Mouse (Mus musculus) embryonic facial prominence, embryonic 12.5 days (tissue): ENCODE data around the gene Plekhh1. TPM values are rescaled to one million over a fixed set of nuclear protein-coding genes. Genes with fewer than 3 reads are reported as not detected.

Experiments
- ATAC-seq: fragments of 200-750 bp; cut with Nextera tagmentation; 2 replicates; pipeline ENCODE4 v1.8.0; 2017; ENCODE audit not compliant: insufficient number of reproducible peaks, insufficient read depth, low FRiP score, low TSS enrichment
- H3K27ac ChIP-seq: fragments of 300-500 bp; sonication (generic); 2 replicates; pipeline ENCODE4 v1.5.1; 2016; ENCODE audit warnings: mild to moderate bottlenecking
- H3K27me3 ChIP-seq: fragments of 300-500 bp; sonication (generic); 2 replicates; pipeline ENCODE4 v1.6.1; 2016; ENCODE audit warnings: mild to moderate bottlenecking, moderate library complexity
- H3K36me3 ChIP-seq: fragments of 300-500 bp; sonication (generic); 2 replicates; pipeline ENCODE4 v1.6.1; 2016; ENCODE audit warnings: mild to moderate bottlenecking
- H3K4me1 ChIP-seq: fragments of 300-500 bp; sonication (generic); 2 replicates; pipeline ENCODE4 v1.6.1; 2016
- H3K4me2 ChIP-seq: fragments of 300-500 bp; sonication (generic); replicated peaks from 2 replicates; pipeline ENCODE4 v1.6.1; 2016; ENCODE audit warnings: mild to moderate bottlenecking, moderate library complexity
- H3K4me3 ChIP-seq: fragments of 300-500 bp; sonication (generic); 2 replicates; pipeline ENCODE4 v1.5.1; 2016; ENCODE audit warnings: mild to moderate bottlenecking
- H3K9ac ChIP-seq: fragments of 300-500 bp; sonication (generic); 2 replicates; pipeline ENCODE4 v1.6.1; 2016; ENCODE audit warnings: mild to moderate bottlenecking, moderate library complexity
- H3K9me3 ChIP-seq: fragments of 300-500 bp; sonication (generic); 2 replicates; pipeline ENCODE4 v1.6.1; 2016; ENCODE audit warnings: mild to moderate bottlenecking, moderate library complexity
- WGBS: fragments of 180-500 bp; shearing (Covaris S2); methylation state at CpG from one replicate; pipeline ENCODE4 v1.1.7; 2016; 5-methylcytosine and 5-hydroxymethylcytosine counted together
- polyA plus RNA-seq: library from polyadenylated mRNA; unstranded; fragments of >200 nt; fragmentation: Nextera tagmentation; extraction: Ambion mirVana; gene quantifications from 2 replicates; pipeline ENCODE4 v1.2.1, GENCODE M21; 2016

Gene Plekhh1
- polyA plus RNA-seq, 1 experiment from 2014 or later = 4.3 TPM

DNA sequence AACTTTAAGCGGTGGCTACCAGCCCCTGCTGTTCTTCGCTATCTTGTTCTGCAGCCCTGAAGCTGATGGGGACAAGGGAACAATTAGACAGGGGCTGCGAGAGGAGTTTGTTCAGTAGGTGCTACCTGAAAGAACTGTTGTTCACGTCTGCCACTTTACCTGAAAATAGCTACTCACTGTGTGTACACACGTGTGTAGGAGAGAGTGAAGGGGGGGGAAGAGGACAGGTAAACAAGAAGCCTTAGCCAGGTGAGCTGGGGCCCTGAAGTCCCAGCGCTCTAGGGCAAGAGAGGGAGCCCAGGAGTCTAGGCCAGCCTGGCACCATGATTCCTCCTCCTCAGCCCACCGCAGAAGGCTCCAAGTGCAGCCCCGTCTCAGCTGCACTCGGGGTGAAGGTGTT lies 31.2 kb downstream of the Plekhh1 start:
- Histone ChIP-seq H3K27ac (no peak overlapping the region), H3K9ac (no peak overlapping the region), H3K27me3 (no peaks in the 10 kb centered on the region), H3K9me3 (no peaks in the 10 kb centered on the region), H3K36me3 (peaks cover 15% of the 10 kb centered on the region; the same call in 1 of the 2 replicates), H3K4me2 (no peak overlapping the region), H3K4me1 (no peaks in the 10 kb centered on the region), H3K4me3 (no peak overlapping the region)
- WGBS = 87% methylated on average over 9 of the region's 9 CpGs
- no peak for ATAC-seq

DNA sequence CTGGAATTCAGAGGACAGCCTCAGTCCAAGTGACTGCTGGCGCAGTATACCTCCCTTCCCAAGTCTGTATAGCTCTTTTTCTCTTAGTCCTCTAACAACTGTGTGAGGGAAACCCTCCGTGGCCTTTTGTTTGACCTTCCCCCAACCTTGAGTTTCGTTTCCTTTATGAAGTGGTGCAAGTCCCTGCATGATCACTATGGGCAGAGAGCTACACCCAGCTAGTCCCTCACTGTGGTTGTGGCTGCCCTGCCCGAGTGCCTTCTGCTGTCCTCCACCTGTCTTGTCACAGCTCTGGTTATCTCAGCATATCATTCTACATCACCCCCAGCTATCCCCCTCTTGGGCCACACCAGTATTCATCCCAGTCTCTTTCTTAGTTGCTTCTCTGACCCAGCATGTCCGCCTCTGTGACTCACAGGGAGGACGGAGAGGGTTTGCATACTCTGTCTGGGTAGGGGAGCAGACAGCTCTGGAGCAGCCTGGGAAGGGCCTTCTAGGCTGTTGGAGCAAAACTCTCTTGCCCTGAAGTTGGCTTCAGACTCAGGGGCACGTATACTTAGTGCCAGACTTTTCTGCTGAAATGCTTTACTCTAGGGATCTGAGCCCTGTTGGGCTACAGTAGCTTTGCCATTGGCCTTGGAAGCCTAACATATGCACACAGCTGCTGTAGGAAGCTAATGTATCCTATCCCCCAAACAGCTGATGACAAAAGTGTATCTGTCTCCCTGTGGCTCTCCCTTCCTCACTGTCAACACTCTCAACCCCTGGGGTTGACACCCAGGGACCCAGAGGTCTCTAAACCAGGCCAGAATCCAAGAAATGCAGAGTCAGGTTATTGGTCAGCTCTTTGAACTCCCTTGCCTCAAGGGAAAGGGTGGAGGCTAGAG lies 32.0 kb downstream of the Plekhh1 start:
- Histone ChIP-seq H3K27me3 (no peaks in the 10 kb centered on the region), H3K9me3 (no peaks in the 10 kb centered on the region), H3K27ac (no peak overlapping the region), H3K4me3 (no peak overlapping the region), H3K9ac (no peak overlapping the region), H3K4me1 (no peaks in the 10 kb centered on the region), H3K36me3 (peaks cover 15% of the 10 kb centered on the region; the same call in 1 of the 2 replicates), H3K4me2 (no peak overlapping the region)
- no peak for ATAC-seq
- 78% methylated on average over 7 of the region's 7 CpGs for WGBS

DNA sequence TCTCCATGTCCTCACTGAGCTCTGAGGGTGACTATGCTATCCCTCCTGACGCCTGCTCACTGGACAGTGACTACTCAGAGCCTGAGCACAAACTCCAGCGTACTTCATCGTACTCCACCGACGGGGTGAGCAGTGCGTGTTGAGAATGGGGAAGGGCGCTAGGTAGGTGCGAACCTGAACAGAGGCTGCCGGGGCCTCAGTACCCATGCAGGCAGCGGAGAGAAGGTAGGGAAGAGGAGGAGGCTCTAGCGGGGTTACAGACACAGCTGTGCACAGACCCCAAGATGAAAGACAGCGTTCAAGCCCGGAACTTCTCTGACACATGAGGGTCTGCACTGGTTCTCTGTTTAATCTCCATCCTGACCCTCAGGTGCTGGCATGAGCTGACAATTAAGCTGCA lies 35.5 kb downstream of the Plekhh1 start:
- Histone ChIP-seq H3K9me3 (no peaks in the 10 kb centered on the region), H3K4me3 (no peak overlapping the region), H3K4me1 (no peaks in the 10 kb centered on the region), H3K9ac (no peak overlapping the region), H3K27ac (no peak overlapping the region), H3K4me2 (no peak overlapping the region), H3K27me3 (no peaks in the 10 kb centered on the region), H3K36me3 (peaks cover 31% of the 10 kb centered on the region; the same call in 1 of the 2 replicates)
- WGBS = 87% methylated on average over 13 of the region's 13 CpGs
- ATAC-seq = no peak

DNA sequence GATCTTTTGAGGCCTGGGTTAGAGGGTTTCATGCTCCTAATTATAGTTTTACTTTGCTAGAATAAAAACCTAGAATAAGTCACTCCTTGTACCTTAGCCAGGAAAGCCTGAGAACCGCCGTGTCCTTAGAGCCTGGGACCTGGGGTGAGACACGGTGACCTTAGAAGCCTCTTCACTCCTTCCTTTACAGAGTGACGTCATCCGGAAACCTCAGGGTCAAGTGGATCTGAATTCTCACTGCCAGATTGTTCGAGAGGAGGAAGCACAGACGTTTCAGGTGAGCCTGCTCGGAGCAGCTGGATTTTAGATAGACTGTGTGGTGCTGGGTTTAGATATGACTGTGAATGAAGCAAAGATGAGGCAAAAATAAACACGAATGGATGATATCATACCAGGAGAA lies 37.5 kb downstream of the Plekhh1 start:
- ATAC-seq = no peak
- Histone ChIP-seq H3K4me3 (no peak overlapping the region), H3K9me3 (no peaks in the 10 kb centered on the region), H3K36me3 (peaks cover 37% of the 10 kb centered on the region; the same call in 1 of the 2 replicates), H3K4me1 (no peaks in the 10 kb centered on the region), H3K9ac (no peak overlapping the region), H3K27ac (no peak overlapping the region), H3K4me2 (no peak overlapping the region), H3K27me3 (no peaks in the 10 kb centered on the region)
- WGBS = 80% methylated on average over 9 of the region's 9 CpGs

DNA sequence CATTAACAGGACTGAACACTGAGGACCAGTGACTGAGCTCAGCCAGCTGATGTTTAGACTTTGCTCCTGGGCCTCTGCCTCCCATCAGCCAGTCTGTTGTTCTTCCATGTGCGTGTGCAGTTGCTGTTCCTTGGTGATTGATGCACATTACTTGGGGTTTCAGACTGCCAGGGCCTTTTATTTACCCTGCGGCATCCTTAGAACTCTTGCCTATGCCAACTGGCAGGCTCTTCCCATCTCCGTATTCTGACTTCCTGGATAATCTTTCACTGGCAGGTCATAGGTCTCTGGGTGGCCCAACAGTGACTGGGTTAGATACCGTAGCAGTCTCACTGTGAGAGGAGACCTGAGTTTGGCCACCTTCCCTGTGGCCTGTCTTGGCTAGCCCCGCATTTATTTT lies 38.6 kb downstream of the Plekhh1 start:
- Histone ChIP-seq H3K9me3 (no peaks in the 10 kb centered on the region), H3K4me2 (no peak overlapping the region), H3K4me1 (no peaks in the 10 kb centered on the region), H3K27ac (no peak overlapping the region), H3K36me3 (peaks cover 37% of the 10 kb centered on the region; the same call in 1 of the 2 replicates), H3K4me3 (no peak overlapping the region), H3K27me3 (no peaks in the 10 kb centered on the region), H3K9ac (no peak overlapping the region)
- ATAC-seq = no peak
- 88% methylated on average over 5 of the region's 5 CpGs for WGBS

DNA sequence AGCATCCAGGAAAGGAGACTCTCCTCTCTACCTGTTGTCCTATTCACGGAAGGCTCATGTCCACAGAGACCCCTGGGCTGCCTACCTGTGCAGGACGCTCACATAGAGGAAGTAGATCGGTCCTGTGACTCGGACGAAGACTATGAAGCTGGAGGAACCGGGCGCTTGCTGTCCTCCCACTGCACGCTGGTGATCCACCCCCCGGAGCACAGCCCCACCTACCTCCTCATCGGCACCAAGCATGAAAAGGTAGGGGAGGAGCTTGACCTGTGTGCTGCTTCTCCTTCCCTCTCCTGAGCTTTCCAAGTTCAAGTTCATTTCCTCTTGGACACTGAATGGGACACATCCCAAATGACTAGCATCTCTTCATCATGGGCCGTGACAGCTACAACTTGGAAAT lies 39.3 kb downstream of the Plekhh1 start:
- ATAC-seq = no peak
- H3K36me3 ChIP-seq = peaks cover 45% of the 10 kb centered on the region
- no peak overlapping the region for H3K4me2 ChIP-seq
- no peak overlapping the region for H3K4me3 ChIP-seq
- 91% methylated on average over 11 of the region's 11 CpGs for WGBS
- H3K27me3 ChIP-seq = no peaks in the 10 kb centered on the region
- no peaks in the 10 kb centered on the region for H3K4me1 ChIP-seq
- H3K9me3 ChIP-seq = no peaks in the 10 kb centered on the region
- no peak overlapping the region for H3K27ac ChIP-seq
- no peak overlapping the region for H3K9ac ChIP-seq

DNA sequence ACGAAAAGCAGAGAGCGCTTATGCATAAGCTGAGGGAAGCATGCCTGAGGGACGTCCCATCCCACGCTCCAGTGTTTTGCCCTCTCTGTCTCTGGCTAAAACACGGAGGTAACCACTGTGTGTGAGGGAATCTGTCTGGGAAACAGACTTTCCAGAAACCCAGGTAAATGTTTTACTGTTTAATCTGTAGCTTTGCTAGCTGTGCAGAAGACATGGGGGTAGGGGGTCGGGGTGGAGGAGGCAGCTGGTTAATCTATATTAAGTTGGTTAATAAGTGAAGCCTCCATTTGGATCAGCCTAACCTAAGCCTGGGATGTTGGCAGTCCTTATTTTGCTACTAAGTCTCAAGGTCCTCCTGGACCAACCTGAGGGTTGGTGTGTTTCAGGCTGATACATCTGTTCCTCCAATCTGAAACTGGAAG lies 40.2 kb downstream of the Plekhh1 start:
- no peak overlapping the region for H3K9ac ChIP-seq
- no peak overlapping the region for H3K4me2 ChIP-seq
- peaks cover 45% of the 10 kb centered on the region for H3K36me3 ChIP-seq
- no peak overlapping the region for H3K27ac ChIP-seq
- no peaks in the 10 kb centered on the region for H3K4me1 ChIP-seq
- no peaks in the 10 kb centered on the region for H3K27me3 ChIP-seq
- no peaks in the 10 kb centered on the region for H3K9me3 ChIP-seq
- ATAC-seq = no peak
- 91% methylated on average over 6 of the region's 6 CpGs for WGBS
- H3K4me3 ChIP-seq = no peak overlapping the region

DNA sequence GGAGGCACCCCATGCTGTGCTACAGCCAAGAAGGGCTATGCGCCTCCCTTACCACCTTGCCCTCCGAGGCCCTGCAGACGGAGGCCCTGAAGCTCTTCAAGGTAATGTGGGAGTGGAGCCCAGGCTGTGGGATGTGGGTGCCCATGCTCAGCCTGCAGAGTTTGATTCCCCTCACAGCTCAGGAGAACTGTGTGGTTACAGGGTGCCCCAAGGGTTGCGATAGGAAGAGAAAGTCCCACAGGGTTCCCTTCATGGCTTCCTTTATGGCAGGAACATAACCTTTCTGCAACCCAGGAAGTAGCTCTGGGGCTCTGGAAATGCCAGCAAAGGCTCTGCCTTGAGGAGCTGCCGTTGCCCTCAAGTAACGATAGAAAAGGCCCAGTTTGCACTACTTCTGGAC lies 41.0 kb downstream of the Plekhh1 start:
- H3K4me1 ChIP-seq = no peaks in the 10 kb centered on the region
- no peaks in the 10 kb centered on the region for H3K27me3 ChIP-seq
- H3K4me2 ChIP-seq = no peak overlapping the region
- H3K27ac ChIP-seq = no peak overlapping the region
- 84% methylated on average over 6 of the region's 6 CpGs for WGBS
- ATAC-seq = no peak
- no peak overlapping the region for H3K9ac ChIP-seq
- peaks cover 45% of the 10 kb centered on the region for H3K36me3 ChIP-seq
- no peaks in the 10 kb centered on the region for H3K9me3 ChIP-seq
- H3K4me3 ChIP-seq = no peak overlapping the region

DNA sequence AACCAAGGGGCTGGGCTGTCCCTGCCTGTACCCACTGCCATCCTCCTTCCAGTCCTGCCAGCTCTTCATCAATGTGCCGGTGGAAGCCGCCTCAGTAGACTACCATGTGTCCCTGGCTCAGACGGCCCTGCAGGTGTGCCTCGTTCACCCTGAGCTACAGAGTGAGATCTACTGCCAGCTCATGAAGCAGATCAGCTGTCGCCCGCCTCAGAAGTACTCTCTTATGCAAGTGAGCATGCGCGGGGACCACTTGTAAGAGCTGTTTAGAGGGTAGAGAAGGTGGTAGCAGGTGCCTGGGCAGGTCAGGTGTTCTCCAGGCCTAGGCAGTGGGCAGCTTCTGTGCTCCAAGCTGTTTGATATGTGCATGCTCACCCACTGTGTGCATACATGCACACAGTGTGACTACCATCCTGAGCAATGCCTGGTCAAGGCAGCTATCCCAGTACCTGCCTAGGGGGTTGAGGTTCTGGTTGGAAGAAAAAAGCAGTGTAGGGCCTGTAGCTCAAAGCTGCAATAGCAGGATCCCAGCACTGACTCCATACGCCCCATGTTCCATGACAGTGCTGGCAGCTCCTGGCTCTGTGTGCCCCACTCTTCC lies 41.9 kb downstream of the Plekhh1 start:
- ATAC-seq = no peak
- Histone ChIP-seq H3K4me2 (no peak overlapping the region), H3K36me3 (peaks cover 51% of the 10 kb centered on the region), H3K4me1 (no peaks in the 10 kb centered on the region), H3K4me3 (no peak overlapping the region), H3K27ac (no peak overlapping the region), H3K9ac (no peak overlapping the region), H3K27me3 (no peaks in the 10 kb centered on the region), H3K9me3 (no peaks in the 10 kb centered on the region)
- WGBS = 89% methylated on average over 9 of the region's 9 CpGs

DNA sequence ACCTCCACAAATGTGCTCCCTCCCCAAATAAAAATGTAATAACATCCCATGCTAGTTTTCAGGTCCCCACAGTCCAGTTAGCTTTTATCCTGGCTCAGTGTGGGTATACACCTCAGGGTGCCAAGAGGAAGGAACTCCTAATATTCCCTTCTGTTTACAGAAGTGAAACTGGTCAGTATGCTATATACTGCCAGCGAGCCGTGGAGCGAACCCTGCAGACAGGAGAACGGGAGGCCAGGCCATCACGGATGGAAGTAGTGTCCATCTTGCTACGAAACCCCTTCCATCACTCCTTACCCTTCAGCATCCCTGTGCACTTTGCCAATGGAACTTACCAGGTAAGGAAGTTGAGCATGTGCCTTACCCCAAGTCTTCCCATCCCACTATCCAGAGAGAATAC lies 43.6 kb downstream of the Plekhh1 start:
- no peak overlapping the region for H3K4me2 ChIP-seq
- 93% methylated on average over 6 of the region's 6 CpGs for WGBS
- no peaks in the 10 kb centered on the region for H3K4me1 ChIP-seq
- H3K4me3 ChIP-seq = no peak overlapping the region
- no peak overlapping the region for H3K9ac ChIP-seq
- no peaks in the 10 kb centered on the region for H3K27me3 ChIP-seq
- H3K36me3 ChIP-seq = peaks cover 63% of the 10 kb centered on the region
- H3K27ac ChIP-seq = no peak overlapping the region
- no peaks in the 10 kb centered on the region for H3K9me3 ChIP-seq
- ATAC-seq = no peak

DNA sequence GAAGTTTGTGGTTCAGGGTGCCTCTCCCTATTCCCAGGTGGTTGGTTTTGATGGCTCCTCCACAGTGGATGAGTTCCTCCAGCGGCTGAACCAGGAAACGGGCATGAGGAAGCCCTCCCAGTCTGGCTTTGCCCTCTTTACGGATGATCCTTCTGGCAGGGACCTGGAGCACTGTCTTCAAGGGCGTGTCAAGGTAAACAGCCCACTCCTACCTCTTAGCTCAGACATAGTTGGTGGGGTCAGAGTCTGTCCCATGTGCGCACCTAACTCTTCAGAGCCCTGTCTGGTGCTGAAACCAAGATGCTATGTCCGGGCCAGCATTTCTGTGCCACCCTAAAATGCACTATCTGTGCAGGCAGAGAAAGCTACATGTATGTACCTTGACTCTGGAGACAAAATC lies 44.4 kb downstream of the Plekhh1 start:
- Histone ChIP-seq H3K9me3 (no peaks in the 10 kb centered on the region), H3K27me3 (no peaks in the 10 kb centered on the region), H3K4me2 (no peak overlapping the region), H3K27ac (no peak overlapping the region), H3K4me1 (no peaks in the 10 kb centered on the region), H3K9ac (no peak overlapping the region), H3K36me3 (peaks cover 63% of the 10 kb centered on the region), H3K4me3 (no peak overlapping the region)
- no peak for ATAC-seq
- WGBS = 92% methylated on average over 6 of the region's 6 CpGs
